Mouse (Mus musculus): Measurements from ENCODE around the gene Icmt. TPM values are rescaled to one million over a fixed set of nuclear protein-coding genes. Genes with fewer than 3 reads are reported as not detected.
A peak's percentile ranks its signal among the peaks of the same experiment; 100 is the strongest.

The Icmt gene
- polyA plus RNA-seq, 1 experiment from 2014 or later: 13.2 TPM

- DNase-seq (ENCODE audit: low spot score): peak; percentile 95
- ATAC-seq: peak; percentile 74
- Histone ChIP-seq H3K4me2 (ENCODE audit: low read length) (peak overlapping the region; percentile 51), H3K36me3 (ENCODE audit: control insufficient read depth, insufficient read depth, low read length) (no peaks in the 10 kb centered on the region), H3K9ac (ENCODE audit: low read length) (peak overlapping the region; percentile 45), H3K4me3 (ENCODE audit: low read depth, low read length) (peak overlapping the region; percentile 16; the same call in 1 of the 2 replicates), H3K9me3 (replicated peaks; ENCODE audit: control insufficient read depth, low read length) (no peaks in the 10 kb centered on the region), H3K27ac (ENCODE audit: low read depth, low read length) (peak overlapping the region; percentile 93), H3K27me3 (replicated peaks; ENCODE audit: control insufficient read depth, insufficient read depth, low read length) (no peaks in the 10 kb centered on the region), H3K4me1 (ENCODE audit: control insufficient read depth, insufficient read depth, low read length) (peaks cover 31% of the 10 kb centered on the region)
- 6% methylated on average over 15 of the region's 17 CpGs for WGBS
Observed at GRCm38 (mm10) chr4:152349837-152350381, 52.9 kb downstream of the Icmt start.

- 35% methylated on average over 8 of the region's 8 CpGs for WGBS
- Histone ChIP-seq H3K9ac (ENCODE audit: low read length) (0 out of 2 replicates have a peak overlapping the region, but pooled peaks have one; percentile 8), H3K9me3 (replicated peaks; ENCODE audit: control insufficient read depth, low read length) (no peaks in the 10 kb centered on the region), H3K36me3 (ENCODE audit: control insufficient read depth, insufficient read depth, low read length) (no peaks in the 10 kb centered on the region), H3K27ac (ENCODE audit: low read depth, low read length) (peak overlapping the region; percentile 88), H3K4me3 (ENCODE audit: low read depth, low read length) (no peak overlapping the region), H3K27me3 (replicated peaks; ENCODE audit: control insufficient read depth, insufficient read depth, low read length) (no peaks in the 10 kb centered on the region), H3K4me2 (ENCODE audit: low read length) (peak overlapping the region; percentile 51), H3K4me1 (ENCODE audit: control insufficient read depth, insufficient read depth, low read length) (peaks cover 31% of the 10 kb centered on the region)
- DNase-seq (ENCODE audit: low spot score) (no peak), ATAC-seq (no peak)
Observed at GRCm38 (mm10) chr4:152350722-152351421, 53.8 kb downstream of the Icmt start.

GRCm38 (mm10) chr4:152351422-152352305, 54.6 kb downstream of the Icmt start:
- Histone ChIP-seq H3K4me2 (ENCODE audit: low read length) (peak overlapping the region; percentile 51; the same call in 1 of the 2 replicates), H3K4me3 (ENCODE audit: low read depth, low read length) (no peak overlapping the region)
- 0 out of 2 replicates have a peak, but pooled peaks have one; percentile 9 for ATAC-seq

GRCm38 (mm10) chr4:152353886-152354637, 57.0 kb downstream of the Icmt start:
- Histone ChIP-seq H3K9ac (ENCODE audit: low read length) (no peak overlapping the region), H3K27me3 (replicated peaks; ENCODE audit: control insufficient read depth, insufficient read depth, low read length) (no peaks in the 10 kb centered on the region), H3K9me3 (replicated peaks; ENCODE audit: control insufficient read depth, low read length) (no peaks in the 10 kb centered on the region), H3K4me1 (ENCODE audit: control insufficient read depth, insufficient read depth, low read length) (peaks cover 26% of the 10 kb centered on the region), H3K27ac (ENCODE audit: low read depth, low read length) (no peak overlapping the region), H3K36me3 (ENCODE audit: control insufficient read depth, insufficient read depth, low read length) (no peaks in the 10 kb centered on the region), H3K4me2 (ENCODE audit: low read length) (no peak overlapping the region), H3K4me3 (ENCODE audit: low read depth, low read length) (no peak overlapping the region)
- ATAC-seq (no peak), DNase-seq (ENCODE audit: low spot score) (no peak)
- WGBS: 82% methylated on average over 14 of the region's 14 CpGs

More at GRCm38 (mm10) chr4:152351422-152352305, 54.6 kb downstream of the Icmt start:
- Histone ChIP-seq H3K36me3 (ENCODE audit: control insufficient read depth, insufficient read depth, low read length) (no peaks in the 10 kb centered on the region), H3K9ac (ENCODE audit: low read length) (no peak overlapping the region), H3K4me1 (ENCODE audit: control insufficient read depth, insufficient read depth, low read length) (peaks cover 31% of the 10 kb centered on the region), H3K27me3 (replicated peaks; ENCODE audit: control insufficient read depth, insufficient read depth, low read length) (no peaks in the 10 kb centered on the region), H3K9me3 (replicated peaks; ENCODE audit: control insufficient read depth, low read length) (no peaks in the 10 kb centered on the region), H3K27ac (ENCODE audit: low read depth, low read length) (peak overlapping the region; percentile 88)
- DNase-seq (ENCODE audit: low spot score): peak; percentile 50
- WGBS: 10% methylated on average over 14 of the region's 14 CpGs

- ATAC-seq: no peak
- Histone ChIP-seq H3K4me3 (ENCODE audit: low read depth, low read length) (no peak overlapping the region), H3K27ac (ENCODE audit: low read depth, low read length) (no peak overlapping the region), H3K9ac (ENCODE audit: low read length) (no peak overlapping the region), H3K27me3 (replicated peaks; ENCODE audit: control insufficient read depth, insufficient read depth, low read length) (no peaks in the 10 kb centered on the region; the same call in 1 of the 2 replicates), H3K4me1 (ENCODE audit: control insufficient read depth, insufficient read depth, low read length) (peaks cover 16% of the 10 kb centered on the region), H3K4me2 (ENCODE audit: low read length) (no peak overlapping the region), H3K9me3 (replicated peaks; ENCODE audit: control insufficient read depth, low read length) (no peaks in the 10 kb centered on the region), H3K36me3 (ENCODE audit: control insufficient read depth, insufficient read depth, low read length) (no peaks in the 10 kb centered on the region)
- no peak for DNase-seq (ENCODE audit: low spot score)
- 86% methylated on average over 7 of the region's 7 CpGs for WGBS
Observed at GRCm38 (mm10) chr4:152355672-152356071, 58.6 kb downstream of the Icmt start.

Other genes starting within 250 kb of the Icmt start
- 5.0 and 7.1 TPM in 2 replicates for gene Plekhg5, start 224.7 kb upstream of the Icmt start, polyA plus RNA-seq (2014; fragmentation: Nextera tagmentation; extraction: Ambion mirVana)
- 0.62 and 1.3 TPM in 2 replicates for gene Tnfrsf25, start 181.3 kb upstream of the Icmt start, polyA plus RNA-seq (2014; fragmentation: Nextera tagmentation; extraction: Ambion mirVana)
- gene Espn, start 144.9 kb upstream of the Icmt start, polyA plus RNA-seq (2014; fragmentation: Nextera tagmentation; extraction: Ambion mirVana): 0.19 TPM in 1 of 2 replicates, not detected in the other
- gene Hes2, start 138.4 kb upstream of the Icmt start, polyA plus RNA-seq (2014; fragmentation: Nextera tagmentation; extraction: Ambion mirVana): not detected in 2 replicates
- 168 and 208 TPM in 2 replicates for gene Acot7, start 119.1 kb upstream of the Icmt start, polyA plus RNA-seq (2014; fragmentation: Nextera tagmentation; extraction: Ambion mirVana)
- gene Gpr153, start 23.0 kb upstream of the Icmt start, polyA plus RNA-seq (2014; fragmentation: Nextera tagmentation; extraction: Ambion mirVana): 6.7 and 8.4 TPM in 2 replicates
- gene Hes3, start 5.6 kb upstream of the Icmt start, polyA plus RNA-seq (2014; fragmentation: Nextera tagmentation; extraction: Ambion mirVana): not detected in 2 replicates
- gene Rnf207, start 21.8 kb downstream of the Icmt start, polyA plus RNA-seq (2014; fragmentation: Nextera tagmentation; extraction: Ambion mirVana): 2.4 and 2.5 TPM in 2 replicates
- 196 and 235 TPM in 2 replicates for gene Rpl22, start 28.5 kb downstream of the Icmt start, polyA plus RNA-seq (2014; fragmentation: Nextera tagmentation; extraction: Ambion mirVana)
- 15.6 and 18.6 TPM in 2 replicates for gene Chd5, start 41.4 kb downstream of the Icmt start, polyA plus RNA-seq (2014; fragmentation: Nextera tagmentation; extraction: Ambion mirVana)
- 3.6 and 4.4 TPM in 2 replicates for gene Nphp4, start 179.5 kb downstream of the Icmt start, polyA plus RNA-seq (2014; fragmentation: Nextera tagmentation; extraction: Ambion mirVana)
- gene Kcnab2, start 180.6 kb downstream of the Icmt start, polyA plus RNA-seq (2014; fragmentation: Nextera tagmentation; extraction: Ambion mirVana): 11.2 and 13.4 TPM in 2 replicates

All from forebrain, embryonic 14.5 days (tissue).